Mouse (Mus musculus) heart, adult 2 months (tissue): ENCODE results near the gene Best1. TPM values are rescaled to one million over a fixed set of nuclear protein-coding genes. Genes with fewer than 3 reads are reported as not detected.
A peak's percentile ranks its signal among the peaks of the same experiment; 100 is the strongest.

ENCODE experiments used
- DNase-seq, 2 experiments: peaks; one replicate each; pipeline ENCODE4 v3.0.0; 2021
- H3K27ac ChIP-seq: fragments of 200-600 bp; 2 replicates; pipeline ENCODE4 v1.8.1; 2022
- H3K27me3 ChIP-seq: fragments of 200-500 bp; 2 replicates; pipeline ENCODE4 v1.6.1; 2012; ENCODE audit warnings: mild to moderate bottlenecking, low read length, inconsistent platforms, mixed read lengths; ENCODE audit not compliant: control insufficient read depth, insufficient read depth
- H3K36me3 ChIP-seq: fragments of 200-500 bp; 2 replicates; pipeline ENCODE4 v1.6.1; 2012; ENCODE audit warnings: low read length, inconsistent platforms; ENCODE audit not compliant: control insufficient read depth, insufficient read depth
- H3K4me1 ChIP-seq: fragments of 200-500 bp; 2 replicates; pipeline ENCODE4 v1.6.1; 2011; ENCODE audit warnings: low read length; ENCODE audit not compliant: control insufficient read depth, insufficient read depth
- H3K4me3 ChIP-seq: fragments of 200-600 bp; 2 replicates; pipeline ENCODE4 v1.8.1; 2022
- H3K79me2 ChIP-seq: fragments of 200-500 bp; replicated peaks from 2 replicates; pipeline ENCODE4 v1.6.1; 2012; ENCODE audit warnings: mild to moderate bottlenecking, inconsistent platforms, low read length, moderate library complexity, mixed read lengths; ENCODE audit not compliant: control insufficient read depth, insufficient read depth
- H3K9ac ChIP-seq: fragments of 200-500 bp; 2 replicates; pipeline ENCODE4 v1.6.1; 2012; ENCODE audit warnings: low read depth, mild to moderate bottlenecking, control low read depth, inconsistent platforms, low read length, mixed read lengths
- CTCF ChIP-seq: fragments of 200-600 bp; IDR thresholded peaks from 2 replicates; pipeline ENCODE4 v1.8.1; 2022; ENCODE audit warnings: antibody characterized with exemption, mild to moderate bottlenecking, moderate library complexity
- EP300 ChIP-seq: fragments of 200-500 bp; IDR thresholded peaks from 2 replicates; pipeline ENCODE4 v1.6.1; 2011; ENCODE audit warnings: low read depth, low read length, control low read depth; ENCODE audit not compliant: insufficient read depth
- POLR2A ChIP-seq: fragments of 200-500 bp; IDR thresholded peaks from 2 replicates; pipeline ENCODE4 v1.6.1; 2011; ENCODE audit warnings: mild to moderate bottlenecking, low read depth, low read length, control low read depth; ENCODE audit not compliant: insufficient read depth
- WGBS: fragments of 180-500 bp; shearing (Covaris S2); methylation state at CpG from one replicate; pipeline ENCODE4 v1.1.7; 2018; 5-methylcytosine and 5-hydroxymethylcytosine counted together
- intact Hi-C: fragments of 180-260 bp; cut with DNase I; formaldehyde crosslinking; loops from one replicate; pipeline ENCODE4 v1.15.1; 2025
- polyA plus RNA-seq: library from polyadenylated mRNA; depleted of rRNA; stranded (reverse); fragments of >200 nt; gene quantifications from 2 replicates; pipeline ENCODE4 v1.2.3, GENCODE M21; 2012
- total RNA-seq, 2 experiments: library from RNA; stranded (reverse); gene quantifications; 2 replicates each; pipeline ENCODE4 v1.2.3; 2021

The Best1 gene
- total and polyA plus RNA-seq, 3 experiments = 0.10 to 0.45 (median 0.11) TPM

GRCm38 (mm10) chr19:10043643-10044042 lies 42.2 kb upstream of the Best1 start:
- H3K79me2 ChIP-seq = no peaks in the 10 kb centered on the region
- H3K4me3 ChIP-seq = no peak overlapping the region
- H3K27ac ChIP-seq = peak overlapping the region; percentile 90
- no peaks in the 10 kb centered on the region for H3K27me3 ChIP-seq
- intact Hi-C loops = loop anchor here (5.0 kb wide), 1 partner anchor 59 kb away; the partner anchor contains the start of gene Fads2
- H3K9ac ChIP-seq = no peak overlapping the region
- H3K4me1 ChIP-seq = peaks cover 30% of the 10 kb centered on the region
- TF ChIP-seq EP300 (peak; percentile 74; the same call in 1 of the 2 replicates), POLR2A (0 out of 2 replicates have a peak, but pooled peaks have one; percentile 14), CTCF (peak; percentile 39)
- no peaks in the 10 kb centered on the region for H3K36me3 ChIP-seq
- peak; percentile 70 to 83 for DNase-seq

- intact Hi-C loops = loop anchor here (5.0 kb wide), 1 partner anchor 59 kb away; the partner anchor contains the start of gene Fads2
- Histone ChIP-seq H3K79me2 (no peaks in the 10 kb centered on the region), H3K9ac (peak overlapping the region; percentile 33), H3K27me3 (no peaks in the 10 kb centered on the region), H3K4me1 (peaks cover 28% of the 10 kb centered on the region), H3K36me3 (no peaks in the 10 kb centered on the region), H3K27ac (peak overlapping the region; percentile 90), H3K4me3 (peak overlapping the region; percentile 68)
- TF ChIP-seq POLR2A (no peak), CTCF (no peak), EP300 (no peak)
- DNase-seq = no peak
- 55% methylated on average over 4 of the region's 4 CpGs for WGBS
Observed at GRCm38 (mm10) chr19:10042816-10043215, 41.4 kb upstream of the Best1 start.

GRCm38 (mm10) chr19:10042232-10042631 lies 40.8 kb upstream of the Best1 start:
- peak; percentile 62 to 64 for DNase-seq
- Histone ChIP-seq H3K9ac (peak overlapping the region; percentile 76), H3K27ac (peak overlapping the region; percentile 90), H3K27me3 (no peaks in the 10 kb centered on the region), H3K4me1 (peaks cover 28% of the 10 kb centered on the region), H3K36me3 (no peaks in the 10 kb centered on the region), H3K79me2 (no peaks in the 10 kb centered on the region), H3K4me3 (peak overlapping the region; percentile 68)
- intact Hi-C loops = loop anchor here (5.0 kb wide), 1 partner anchor 60 kb away; the partner anchor contains the start of gene Fads2
- TF ChIP-seq POLR2A (no peak), EP300 (no peak), CTCF (no peak)
- WGBS = 5% methylated on average over 6 of the region's 6 CpGs

- no peaks in the 10 kb centered on the region for H3K79me2 ChIP-seq
- WGBS = under 1% methylated on average over 64 of the region's 69 CpGs
- peak within 1 kb of the TSS; percentile 90 for H3K27ac ChIP-seq
- intact Hi-C loops = loop anchor here (5.0 kb wide), 1 partner anchor 61 kb away; the partner anchor contains the start of gene Fads2
- H3K27me3 ChIP-seq = no peaks in the 10 kb centered on the region
- H3K9ac ChIP-seq = peak within 1 kb of the TSS; percentile 76
- DNase-seq = peak; percentile 89 to 92
- H3K4me3 ChIP-seq = peak within 1 kb of the TSS; percentile 68
- H3K4me1 ChIP-seq = peaks cover 22% of the 10 kb centered on the region
- TF ChIP-seq EP300 (0 out of 2 replicates have a peak, but pooled peaks have one; percentile 7), POLR2A (peak; percentile 86), CTCF (peak; percentile 42)
- no peaks in the 10 kb centered on the region for H3K36me3 ChIP-seq
Observed at GRCm38 (mm10) chr19:10041388-10042148, 40.1 kb upstream of the Best1 start, which contains the start of gene Fads3. Gene Fads3, plus strand, starts transcription at chr19:10041569.

- intact Hi-C loops = loop anchor here (5.0 kb wide), 1 partner anchor 61 kb away; the partner anchor contains the start of gene Fads2
- H3K4me3 ChIP-seq = peak overlapping the region; percentile 68
- DNase-seq = no peak
- no peaks in the 10 kb centered on the region for H3K36me3 ChIP-seq
- H3K27ac ChIP-seq = peak overlapping the region; percentile 90
- H3K27me3 ChIP-seq = no peaks in the 10 kb centered on the region
- H3K79me2 ChIP-seq = no peaks in the 10 kb centered on the region
- peaks cover 17% of the 10 kb centered on the region for H3K4me1 ChIP-seq
- H3K9ac ChIP-seq = peak overlapping the region; percentile 41
- no peak for TF ChIP-seq EP300
- TF ChIP-seq POLR2A = no peak
- no peak for TF ChIP-seq CTCF
- 19% methylated on average over 20 of the region's 20 CpGs for WGBS
Observed at GRCm38 (mm10) chr19:10040866-10041387, 39.5 kb upstream of the Best1 start.
